Mouse (Mus musculus) cerebellum, adult 2 months (tissue): ENCODE measurements around the gene Ppil1.

Source experiments
- CTCF ChIP-seq: fragments of 200-500 bp; IDR thresholded peaks from 2 replicates; pipeline ENCODE4 v1.5.1; 2011; ENCODE audit warnings: low read depth, mild to moderate bottlenecking, control low read depth, low read length, moderate library complexity, borderline replicate concordance; ENCODE audit not compliant: insufficient read depth
- POLR2A ChIP-seq: fragments of 200-500 bp; IDR thresholded peaks from 2 replicates; pipeline ENCODE4 v1.6.1; 2011; ENCODE audit warnings: low read length, control low read depth, borderline replicate concordance; ENCODE audit not compliant: insufficient read depth

DNA sequence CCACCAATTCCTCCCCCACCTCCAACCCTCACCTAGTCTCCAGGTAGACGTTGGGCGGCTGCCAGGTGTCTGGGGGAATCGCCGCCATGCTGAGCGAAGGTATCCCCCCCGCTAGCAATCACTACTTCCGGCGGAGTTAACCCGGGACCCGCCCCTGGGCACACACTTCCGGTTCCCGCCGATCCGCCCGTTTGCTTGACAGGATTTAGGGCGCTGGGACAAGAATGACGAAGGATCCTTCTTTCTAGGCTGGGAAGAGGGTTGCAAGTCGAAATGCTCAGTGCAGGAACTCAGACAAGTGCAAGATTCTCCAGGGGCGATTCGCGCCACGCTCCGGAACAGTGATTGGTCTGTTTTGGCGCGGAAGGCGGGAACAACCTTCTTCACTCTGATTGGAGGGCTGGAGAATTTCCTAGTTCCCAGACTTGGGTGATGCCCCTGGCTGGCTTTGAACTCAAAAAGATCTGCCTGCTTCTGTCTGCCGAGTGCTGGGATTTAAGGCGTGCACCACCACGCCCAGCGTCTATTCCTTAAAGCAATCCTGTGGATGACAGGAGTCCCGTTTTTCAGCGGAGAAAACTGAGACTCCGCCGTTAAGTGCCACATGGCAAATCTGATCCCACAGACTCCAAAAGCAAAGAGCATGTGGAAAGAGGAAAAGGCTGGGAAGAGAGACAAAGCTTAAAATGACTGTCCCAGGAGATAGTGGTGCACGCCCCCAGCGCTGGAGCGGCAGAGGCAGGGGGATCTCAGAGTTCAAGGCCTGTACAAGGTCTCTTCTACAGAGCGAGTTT is at the start of gene Ppil1:
- TF ChIP-seq POLR2A = peak; percentile 64; the same call in 1 of the 2 replicates
- no peak for TF ChIP-seq CTCF
